Mouse (Mus musculus): ENCODE data around the gene Gse1.

DNA sequence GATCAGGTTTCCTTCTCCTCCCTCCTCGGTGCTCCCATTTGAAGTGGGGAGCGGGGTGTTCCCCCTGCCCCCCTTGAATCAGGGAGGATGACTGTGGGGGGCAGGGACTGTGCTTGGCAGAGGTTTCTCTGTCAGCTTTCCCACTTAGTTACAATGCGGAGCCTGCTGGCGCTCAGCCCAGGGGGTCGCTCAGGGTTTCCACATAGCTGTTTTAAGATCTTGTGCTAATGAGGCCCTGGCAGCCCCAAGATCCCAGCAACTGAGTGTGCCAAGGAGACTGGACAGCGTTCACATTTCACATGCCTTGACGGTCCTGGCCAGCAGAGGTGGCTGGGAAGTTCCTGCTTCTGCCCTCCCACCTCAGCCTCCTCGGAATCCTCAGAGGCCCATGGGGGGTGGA lies 237.5 kb downstream of the Gse1 start:
- no peak for TF ChIP-seq CTCF (conservative IDR thresholded peaks at IDR 0.05; ENCODE audit: insufficient read depth, insufficient read length, low read depth, low read length)
- no peak for TF ChIP-seq POLR2A (IDR thresholded peaks at IDR 0.05; ENCODE audit: low read depth, low read length)

Measured in kidney, adult 2 months (tissue).